Mouse (Mus musculus) E14TG2a.4 (cell line): ENCODE measurements around the gene Grm5.

Experiments
- CTCF ChIP-seq: conservative IDR thresholded peaks from 2 replicates; pipeline ENCODE4 v1.5.1; 2014; ENCODE audit warnings: low read length
- NANOG ChIP-seq: IDR thresholded peaks from 2 replicates; pipeline ENCODE4 v1.6.1; 2014; ENCODE audit warnings: borderline replicate concordance, low read length, mixed read lengths
- POU5F1 ChIP-seq: IDR thresholded peaks from 2 replicates; pipeline ENCODE4 v1.6.1; 2014; ENCODE audit warnings: low read length, borderline replicate concordance

- TF ChIP-seq CTCF = no peak
- TF ChIP-seq NANOG = no peak
- TF ChIP-seq POU5F1 = no peak
Measured at GRCm38 (mm10) chr7:88116724-88117409, 532.9 kb downstream of the Grm5 start.
